Mouse (Mus musculus) leukemia stem cell, adult 10-12 weeks (primary cell): ENCODE data around the gene Nphs1. TPM values are rescaled to one million over a fixed set of nuclear protein-coding genes. Genes with fewer than 3 reads are reported as not detected.

Experiments used
- polyA plus RNA-seq: library from polyadenylated mRNA; stranded (reverse); fragments of >175 nt; gene quantifications from 2 replicates; pipeline ENCODE4 v1.2.3, GENCODE M21; 2012; ENCODE audit warnings: low replicate concordance

Nphs1 gene
- polyA plus RNA-seq, result 0.14 TPM in 1 of 2 replicates, not detected in the other

GRCm38 (mm10) chr7:30457629-30458330, at the start of gene Nphs1, which contains the start of gene Kirrel2:
Gene Nphs1, plus strand, starts transcription at chr7:30458315.
Gene Kirrel2, minus strand, starts transcription at chr7:30457690.

GRCm38 (mm10) chr7:30413596-30413995, 44.5 kb upstream of the Nphs1 start, which contains the start of gene Tyrobp:
Gene Tyrobp, plus strand, starts transcription at chr7:30413760.

GRCm38 (mm10) chr7:30419561-30420499, 38.3 kb upstream of the Nphs1 start, which contains the start of gene Hcst:
Gene Hcst, minus strand, starts transcription at chr7:30419854.

GRCm38 (mm10) chr7:30421175-30421889, 36.8 kb upstream of the Nphs1 start, which contains the start of gene Nfkbid:
Gene Nfkbid, plus strand, starts transcription at chr7:30421732.

GRCm38 (mm10) chr7:30444971-30445751, 13.0 kb upstream of the Nphs1 start, which contains the start of gene Aplp1:
Gene Aplp1, minus strand, starts transcription at chr7:30445535.

GRCm38 (mm10) chr7:30493401-30493931, 35.4 kb downstream of the Nphs1 start, which contains the start of gene Prodh2:
Gene Prodh2, plus strand, starts transcription at chr7:30493622.

GRCm38 (mm10) chr7:30534633-30535577, 76.8 kb downstream of the Nphs1 start, which contains the start of gene Arhgap33:
Gene Arhgap33, minus strand, starts transcription at chr7:30535060.

Other genes with a start within 250 kb of the Nphs1 start
- gene Polr2i, start 226.4 kb upstream of the Nphs1 start, polyA plus RNA-seq, result 28.6 and 47.9 TPM in 2 replicates
- 10.1 and 15.2 TPM in 2 replicates for gene Tbcb, start 226.0 kb upstream of the Nphs1 start, polyA plus RNA-seq
- not detected in 2 replicates for gene Ovol3, start 222.6 kb upstream of the Nphs1 start, polyA plus RNA-seq
- gene Thap8, start 178.2 kb upstream of the Nphs1 start, polyA plus RNA-seq, result 0.24 TPM in 1 of 2 replicates, not detected in the other
- gene Wdr62, start 177.9 kb upstream of the Nphs1 start, polyA plus RNA-seq, result 22.7 and 114 TPM in 2 replicates
- gene Clip3, start 166.6 kb upstream of the Nphs1 start, polyA plus RNA-seq, result 0.65 and 4.6 TPM in 2 replicates
- gene Alkbh6, start 149.6 kb upstream of the Nphs1 start, polyA plus RNA-seq, result 91.3 and 100.0 TPM in 2 replicates
- 1.8 and 1.9 TPM in 2 replicates for gene Syne4, start 143.5 kb upstream of the Nphs1 start, polyA plus RNA-seq
- gene E130208F15Rik, start 136.6 kb upstream of the Nphs1 start, polyA plus RNA-seq, result 0.96 and 1.7 TPM in 2 replicates
- gene Sdhaf1, start 134.4 kb upstream of the Nphs1 start, polyA plus RNA-seq, result 4.7 and 8.8 TPM in 2 replicates
- gene Lrfn3, start 95.5 kb upstream of the Nphs1 start, polyA plus RNA-seq, result 0.06 and 0.26 TPM in 2 replicates
- 9.6 and 46.1 TPM in 2 replicates for gene Tyrobp, start 44.6 kb upstream of the Nphs1 start, polyA plus RNA-seq
- gene Hcst, start 38.5 kb upstream of the Nphs1 start, polyA plus RNA-seq, result 10.4 TPM in 1 of 2 replicates, not detected in the other
- 16.8 and 18.4 TPM in 2 replicates for gene Nfkbid, start 36.6 kb upstream of the Nphs1 start, polyA plus RNA-seq
- gene Aplp1, start 12.8 kb upstream of the Nphs1 start, polyA plus RNA-seq, result 1.1 and 1.3 TPM in 2 replicates
- not detected in 2 replicates for gene Kirrel2, start 625 bp upstream of the Nphs1 start, polyA plus RNA-seq
- gene Prodh2, start 35.3 kb downstream of the Nphs1 start, polyA plus RNA-seq, result 0.13 TPM in 1 of 2 replicates, not detected in the other
- gene Arhgap33, start 76.7 kb downstream of the Nphs1 start, polyA plus RNA-seq, result 121 and 163 TPM in 2 replicates
- gene Hspb6, start 93.9 kb downstream of the Nphs1 start, polyA plus RNA-seq, result 22.9 and 50.6 TPM in 2 replicates
- 29.4 and 49.1 TPM in 2 replicates for gene Proser3, start 94.0 kb downstream of the Nphs1 start, polyA plus RNA-seq
- 59.6 and 64.2 TPM in 2 replicates for gene Lin37, start 101.5 kb downstream of the Nphs1 start, polyA plus RNA-seq
- gene U2af1l4, start 105.0 kb downstream of the Nphs1 start, polyA plus RNA-seq, result 12.7 and 61.9 TPM in 2 replicates
- gene Gm49396, start 105.0 kb downstream of the Nphs1 start, polyA plus RNA-seq, result 1.2 and 1.6 TPM in 2 replicates
- 17.5 and 44.6 TPM in 2 replicates for gene Psenen, start 105.3 kb downstream of the Nphs1 start, polyA plus RNA-seq
- 8.1 and 20.3 TPM in 2 replicates for gene Igflr1, start 107.1 kb downstream of the Nphs1 start, polyA plus RNA-seq
- 143 and 153 TPM in 2 replicates for gene Kmt2b, start 130.4 kb downstream of the Nphs1 start, polyA plus RNA-seq
- gene Zbtb32, start 140.6 kb downstream of the Nphs1 start, polyA plus RNA-seq, result 133 and 177 TPM in 2 replicates
- 1.3 TPM in 1 of 2 replicates, not detected in the other for gene Upk1a, start 154.5 kb downstream of the Nphs1 start, polyA plus RNA-seq
- 47.1 and 83.9 TPM in 2 replicates for gene Cox6b1, start 167.8 kb downstream of the Nphs1 start, polyA plus RNA-seq
- 0.35 TPM in 1 of 2 replicates, not detected in the other for gene Etv2, start 177.5 kb downstream of the Nphs1 start, polyA plus RNA-seq
- gene Rbm42, start 192.0 kb downstream of the Nphs1 start, polyA plus RNA-seq, result 329 and 344 TPM in 2 replicates
- gene Haus5, start 206.7 kb downstream of the Nphs1 start, polyA plus RNA-seq, result 7.2 and 44.1 TPM in 2 replicates
- not detected in 2 replicates for gene Pmis2, start 213.3 kb downstream of the Nphs1 start, polyA plus RNA-seq
- not detected in 2 replicates for gene 2200002J24Rik, start 240.6 kb downstream of the Nphs1 start, polyA plus RNA-seq